Mouse (Mus musculus) urinary bladder, postnatal 10 days (tissue): ENCODE measurements around the gene Sec23ip.

Experiments used
- DNase-seq: peaks from one replicate; pipeline ENCODE4 v3.0.0; 2022; ENCODE audit warnings: low spot score

Gene Sec23ip

DNA sequence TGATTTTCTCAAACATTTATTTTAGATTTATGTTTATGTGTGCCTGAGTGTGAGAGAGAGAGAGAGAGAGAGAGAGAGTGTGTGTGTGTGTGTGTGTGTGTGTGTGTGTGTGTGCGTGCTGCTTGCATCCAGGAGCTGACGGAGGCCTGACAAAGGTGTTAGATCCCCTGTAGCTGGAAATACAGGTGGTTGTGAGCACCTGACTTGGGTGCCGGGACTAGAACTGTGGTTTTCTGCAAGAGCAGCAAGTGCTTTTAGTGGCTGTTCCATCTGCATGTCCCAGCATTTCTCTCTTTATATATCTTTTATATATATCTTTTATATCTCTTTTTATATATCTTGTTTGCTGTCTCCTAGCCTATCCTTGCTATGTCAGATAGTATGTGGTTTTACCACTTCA is 37.1 kb downstream of the Sec23ip start:
- DNase-seq = no peak

GRCm38 (mm10) chr7:128790045-128790444 is 45.3 kb downstream of the Sec23ip start:
- DNase-seq = no peak

GRCm38 (mm10) chr7:128793464-128793863 is 48.7 kb downstream of the Sec23ip start:
- no peak for DNase-seq

DNA sequence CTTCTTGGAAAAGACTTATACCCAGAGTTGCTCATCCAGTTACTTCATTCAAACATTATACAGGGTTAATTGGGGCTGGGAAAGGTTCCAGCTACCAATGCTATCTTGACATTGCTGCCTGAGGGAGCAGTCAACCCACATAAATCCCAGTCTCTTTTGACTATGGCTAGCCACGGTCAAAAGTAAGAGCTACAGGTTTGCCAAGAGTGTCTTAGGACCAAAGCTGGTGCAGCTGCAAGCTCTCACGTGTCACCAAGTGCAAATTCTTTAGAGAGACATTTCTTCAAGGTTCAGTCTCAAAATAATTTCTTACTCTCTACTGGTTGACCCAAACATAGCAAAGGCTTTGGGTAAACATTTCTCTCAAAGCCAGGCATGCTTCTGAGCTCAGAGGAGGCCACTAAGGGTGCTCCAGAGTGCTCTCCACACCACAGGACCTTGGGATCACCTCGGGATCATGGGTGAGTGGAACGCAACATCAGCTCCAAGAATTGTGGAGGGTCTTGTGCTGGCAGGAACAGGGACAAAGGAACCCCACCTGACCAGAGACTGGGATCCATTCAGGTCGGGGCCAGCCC is 80.3 kb downstream of the Sec23ip start:
- no peak for DNase-seq

DNA sequence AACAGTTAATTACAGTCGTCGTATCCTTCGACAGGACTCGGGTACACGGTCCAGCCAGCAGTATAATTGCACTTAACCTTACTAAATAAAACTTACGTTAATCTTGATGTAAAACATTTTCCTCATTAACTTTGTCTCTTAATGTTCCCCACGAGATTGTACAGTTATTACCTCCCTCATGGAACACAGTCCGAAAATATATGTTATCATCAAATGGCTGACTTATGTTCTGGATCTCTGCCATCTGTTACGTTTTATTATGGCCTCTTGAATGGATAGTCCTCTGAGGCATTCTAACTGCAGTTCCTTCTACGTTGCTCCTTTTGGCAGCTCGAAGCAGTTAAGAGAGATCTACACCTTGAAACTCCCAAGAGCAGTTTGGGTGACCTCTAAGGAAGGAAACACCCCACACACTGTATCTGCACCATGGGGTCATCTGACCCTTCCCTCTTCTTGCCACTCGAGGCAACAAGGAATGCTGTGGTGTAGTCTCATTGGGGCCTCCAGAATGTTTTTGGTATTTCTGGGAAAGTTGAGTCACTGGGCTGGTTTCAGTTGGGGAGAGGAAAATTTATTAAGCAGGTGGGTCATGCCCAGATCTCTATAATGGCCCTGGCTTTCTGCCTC is 87.8 kb downstream of the Sec23ip start:
- DNase-seq = no peak

DNA sequence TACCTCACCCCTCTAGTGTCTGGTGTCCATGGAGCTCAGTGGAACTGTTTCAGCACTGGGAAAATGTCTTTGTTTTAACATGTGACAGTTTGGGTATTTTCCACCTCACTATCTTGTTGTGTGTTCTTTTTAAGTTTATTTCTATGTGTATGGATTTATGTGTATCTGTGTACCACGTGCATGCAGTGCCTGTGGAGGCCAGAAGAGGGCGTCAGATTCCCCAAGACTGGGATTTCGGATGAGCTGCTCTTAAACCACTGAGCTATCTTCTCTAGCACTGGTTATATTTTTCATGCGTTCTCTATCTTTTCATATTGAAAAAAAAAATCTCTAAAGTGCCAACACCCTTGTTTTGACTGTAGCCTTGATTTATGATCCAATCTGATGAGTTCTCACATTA is 88.5 kb downstream of the Sec23ip start:
- no peak for DNase-seq
